Mouse (Mus musculus) G1E (cell line): Measurements from ENCODE around the gene Supt3. TPM values are rescaled to one million over a fixed set of nuclear protein-coding genes. Genes with fewer than 3 reads are reported as not detected.

ENCODE experiments used
- ATAC-seq: 2 replicates; pipeline ENCODE4 v1.8.0; 2016; ENCODE audit warnings: mild to moderate bottlenecking; ENCODE audit not compliant: insufficient number of reproducible peaks, poor library complexity, low FRiP score, severe bottlenecking; ENCODE audit errors: extremely low read depth
- DNase-seq: peaks from one replicate; pipeline ENCODE4 v3.0.0; 2012; ENCODE audit warnings: low spot score
- H3K27me3 ChIP-seq: 2 replicates; pipeline ENCODE4 v1.6.1; 2012; ENCODE audit warnings: mild to moderate bottlenecking, low read length, inconsistent platforms; ENCODE audit not compliant: insufficient read depth
- H3K36me3 ChIP-seq: replicated peaks from 2 replicates; pipeline ENCODE3; 2012; ENCODE audit warnings: mild to moderate bottlenecking, inconsistent platforms
- H3K4me1 ChIP-seq: 2 replicates; pipeline ENCODE4 v1.6.1; 2012; ENCODE audit warnings: low read depth, low read length, inconsistent platforms, mixed read lengths; ENCODE audit not compliant: insufficient read depth
- H3K4me3 ChIP-seq: 2 replicates; pipeline ENCODE4 v1.5.1; 2012; ENCODE audit warnings: low read depth, mild to moderate bottlenecking, inconsistent platforms, low read length, moderate library complexity, mixed read lengths
- H3K9me3 ChIP-seq: replicated peaks from 2 replicates; pipeline ENCODE4 v1.6.1; 2012; ENCODE audit warnings: inconsistent platforms
- CTCF ChIP-seq: IDR thresholded peaks from 2 replicates; pipeline ENCODE4 v1.5.1; 2012; ENCODE audit warnings: low read depth, low read length, inconsistent platforms, mixed read lengths
- GATA1 ChIP-seq: IDR thresholded peaks from 2 replicates; pipeline ENCODE4 v1.6.1; 2012; ENCODE audit warnings: borderline replicate concordance, low read length, inconsistent platforms, mixed read lengths
- GATA2 ChIP-seq: IDR thresholded peaks from 2 replicates; pipeline ENCODE4 v1.6.1; 2012; ENCODE audit warnings: low read depth, low read length, inconsistent platforms, borderline replicate concordance
- POLR2AphosphoS5 ChIP-seq: IDR thresholded peaks from 2 replicates; pipeline ENCODE4 v1.6.1; 2012; ENCODE audit warnings: low read depth, low read length, inconsistent platforms; ENCODE audit not compliant: insufficient replicate concordance
- TAL1 ChIP-seq: conservative IDR thresholded peaks from 2 replicates; pipeline ENCODE4 v1.6.1; 2012; ENCODE audit warnings: low read depth, low read length, inconsistent platforms, mixed read lengths
- polyA plus RNA-seq: library from polyadenylated mRNA; stranded (reverse); fragments of >175 nt; gene quantifications from 2 replicates; pipeline ENCODE4 v1.2.3, GENCODE M21; 2012
- total RNA-seq, 2 experiments: library from RNA; stranded (forward) in 1 of 2; stranded (reverse) in 1 of 2; fragments of 200-1000 nt in 1 of 2; fragments of >200 nt in 1 of 2; fragmentation: Nextera tagmentation in 1 of 2; gene quantifications; 2 replicates each; pipeline ENCODE4 v1.2.3; 2014 to 2017

Supt3 gene
- total and polyA plus RNA-seq, 3 experiments: 4.8 to 25.4 (median 8.9) TPM

DNA sequence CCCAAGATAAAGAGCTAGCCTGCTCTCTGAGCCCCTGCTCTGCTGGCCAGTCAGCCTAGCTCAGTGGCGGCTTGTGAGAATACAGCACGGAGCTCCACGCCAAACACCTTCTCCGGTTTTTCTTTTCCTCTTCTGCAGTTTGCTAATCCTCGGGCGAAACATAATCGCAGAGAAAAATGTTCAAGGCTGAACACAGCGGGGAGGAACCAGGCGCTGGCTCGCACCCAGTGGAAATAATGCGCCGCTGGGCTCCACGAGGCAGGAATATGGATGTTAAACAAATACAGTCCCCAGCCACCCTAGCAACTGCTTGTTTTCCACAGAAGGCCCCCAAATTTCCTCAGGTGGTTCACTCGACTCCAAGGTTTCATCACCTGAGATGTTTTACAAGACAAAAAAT is 367.7 kb downstream of the Supt3 start:
- ATAC-seq: no peak
- Histone ChIP-seq H3K36me3 (no peaks in the 10 kb centered on the region), H3K9me3 (peaks cover 74% of the 10 kb centered on the region), H3K27me3 (no peaks in the 10 kb centered on the region), H3K4me3 (no peak overlapping the region), H3K4me1 (no peaks in the 10 kb centered on the region)
- DNase-seq: no peak
- TF ChIP-seq TAL1 (no peak), POLR2AphosphoS5 (no peak), CTCF (no peak), GATA1 (no peak), GATA2 (no peak)

DNA sequence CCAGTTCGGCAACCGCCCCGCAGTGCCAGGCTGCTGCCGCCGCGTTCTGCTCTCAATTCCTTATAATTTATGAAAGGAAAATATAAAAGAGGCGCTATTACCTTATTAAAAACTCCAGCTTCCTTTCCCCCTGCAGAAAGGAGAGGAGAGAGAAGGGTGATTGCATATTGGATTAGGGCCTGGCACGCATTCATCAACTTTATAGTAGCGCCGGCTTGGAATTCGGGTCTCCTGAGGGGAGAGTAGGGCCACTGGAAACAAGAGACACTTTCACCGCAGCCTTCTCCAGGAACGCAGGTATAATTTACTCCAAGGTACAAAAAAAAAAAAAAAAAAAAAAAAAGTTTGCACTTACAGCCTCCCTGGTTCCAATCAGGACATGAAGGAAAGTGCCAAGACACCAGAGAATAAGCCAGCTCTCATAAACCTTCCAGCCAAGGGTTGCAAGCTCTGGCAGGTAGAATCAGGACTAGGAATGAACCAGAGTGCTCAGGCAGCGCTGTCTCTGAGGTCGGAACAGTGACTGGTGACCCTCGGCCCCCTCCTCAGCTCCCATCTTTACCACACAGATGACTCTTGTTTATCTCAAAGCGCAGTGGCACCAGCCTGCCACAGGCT is 374.5 kb downstream of the Supt3 start:
- H3K4me1 ChIP-seq: no peaks in the 10 kb centered on the region
- no peak overlapping the region for H3K4me3 ChIP-seq
- no peak for DNase-seq
- no peak for ATAC-seq
- peaks cover 61% of the 10 kb centered on the region for H3K9me3 ChIP-seq
- H3K36me3 ChIP-seq: no peaks in the 10 kb centered on the region
- no peak for TF ChIP-seq TAL1
- no peak for TF ChIP-seq GATA1
- TF ChIP-seq POLR2AphosphoS5: no peak
- TF ChIP-seq GATA2: no peak
- no peak for TF ChIP-seq CTCF
- H3K27me3 ChIP-seq: no peaks in the 10 kb centered on the region

DNA sequence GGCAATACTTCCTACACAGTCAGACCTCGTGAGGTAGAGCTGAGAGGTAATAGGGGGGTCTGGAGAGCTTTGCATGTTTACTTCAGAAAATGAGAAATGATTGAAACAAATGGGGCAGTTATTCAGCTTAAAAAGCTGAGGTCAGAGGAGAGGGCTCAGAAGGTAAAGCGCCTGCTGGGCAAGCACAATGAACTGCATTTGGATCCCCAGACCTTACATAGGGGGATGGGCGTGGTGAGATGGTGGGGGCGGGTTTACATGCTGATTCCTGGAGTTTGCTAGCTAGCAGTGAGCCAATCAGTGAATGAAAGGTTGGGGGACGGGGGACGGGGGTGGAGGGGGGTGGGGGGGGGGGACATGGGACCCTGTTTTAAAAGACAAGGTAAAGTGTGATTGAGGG is 376.8 kb downstream of the Supt3 start:
- Histone ChIP-seq H3K9me3 (peaks cover 50% of the 10 kb centered on the region), H3K4me3 (no peak overlapping the region), H3K27me3 (no peaks in the 10 kb centered on the region), H3K36me3 (no peaks in the 10 kb centered on the region), H3K4me1 (no peaks in the 10 kb centered on the region)
- DNase-seq (no peak), ATAC-seq (no peak)
- TF ChIP-seq POLR2AphosphoS5 (no peak), CTCF (no peak), GATA2 (no peak), GATA1 (no peak), TAL1 (no peak)

DNA sequence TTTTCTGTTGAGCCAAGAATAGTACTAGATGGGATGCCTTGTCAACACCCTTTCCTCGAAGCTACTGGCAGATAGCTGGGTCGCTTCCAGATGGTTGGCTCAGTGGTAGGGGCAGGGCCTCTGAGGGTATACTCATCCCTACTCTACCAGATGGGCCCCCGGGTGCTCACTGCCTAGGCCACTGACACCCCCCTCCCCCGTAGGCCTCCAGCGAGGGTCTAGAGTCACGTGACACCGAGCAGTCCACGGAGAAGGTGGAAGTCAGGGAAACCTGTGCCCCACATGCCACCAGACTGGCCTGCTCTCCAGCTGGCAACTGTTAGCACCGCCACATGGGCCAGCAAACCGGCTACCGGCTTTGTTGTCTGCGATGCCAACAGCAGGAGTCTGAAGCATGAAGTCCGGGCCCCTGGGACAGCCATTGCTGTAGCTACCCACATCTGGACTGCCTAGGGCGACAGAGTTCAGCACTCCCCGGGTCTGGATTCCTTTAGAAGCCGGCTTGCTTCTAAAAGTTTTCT is 381.3 kb downstream of the Supt3 start:
- ATAC-seq (no peak), DNase-seq (no peak)
- H3K9me3 ChIP-seq: peaks cover 45% of the 10 kb centered on the region
- no peaks in the 10 kb centered on the region for H3K4me1 ChIP-seq
- no peak for TF ChIP-seq POLR2AphosphoS5
- TF ChIP-seq CTCF: no peak
- TF ChIP-seq TAL1: no peak
- no peak for TF ChIP-seq GATA2
- no peak for TF ChIP-seq GATA1
- no peaks in the 10 kb centered on the region for H3K27me3 ChIP-seq
- no peak overlapping the region for H3K4me3 ChIP-seq
- no peaks in the 10 kb centered on the region for H3K36me3 ChIP-seq

DNA sequence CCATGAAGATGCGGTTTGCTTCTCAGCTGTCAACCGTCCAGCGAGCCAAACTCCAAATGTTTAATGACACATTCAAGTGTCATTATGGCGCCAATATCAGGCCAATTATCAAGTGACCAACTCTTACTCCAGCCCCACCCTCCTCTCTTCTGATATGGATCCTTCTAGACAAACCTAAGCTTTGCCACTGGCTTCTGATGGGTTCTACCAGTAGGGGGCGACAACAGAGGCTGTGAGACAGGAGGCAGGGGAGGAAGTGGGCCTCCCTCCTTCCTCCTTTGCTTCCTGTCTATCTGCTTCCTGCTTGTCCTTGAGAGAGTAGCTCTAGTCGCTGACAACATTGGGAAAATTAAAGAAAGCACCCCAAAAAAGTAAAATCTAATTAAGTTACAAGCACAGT is 383.7 kb downstream of the Supt3 start:
- ATAC-seq: no peak
- Histone ChIP-seq H3K4me1 (no peaks in the 10 kb centered on the region), H3K4me3 (no peak overlapping the region), H3K27me3 (no peaks in the 10 kb centered on the region), H3K9me3 (peaks cover 48% of the 10 kb centered on the region), H3K36me3 (no peaks in the 10 kb centered on the region)
- no peak for DNase-seq
- no peak for TF ChIP-seq GATA1

DNA sequence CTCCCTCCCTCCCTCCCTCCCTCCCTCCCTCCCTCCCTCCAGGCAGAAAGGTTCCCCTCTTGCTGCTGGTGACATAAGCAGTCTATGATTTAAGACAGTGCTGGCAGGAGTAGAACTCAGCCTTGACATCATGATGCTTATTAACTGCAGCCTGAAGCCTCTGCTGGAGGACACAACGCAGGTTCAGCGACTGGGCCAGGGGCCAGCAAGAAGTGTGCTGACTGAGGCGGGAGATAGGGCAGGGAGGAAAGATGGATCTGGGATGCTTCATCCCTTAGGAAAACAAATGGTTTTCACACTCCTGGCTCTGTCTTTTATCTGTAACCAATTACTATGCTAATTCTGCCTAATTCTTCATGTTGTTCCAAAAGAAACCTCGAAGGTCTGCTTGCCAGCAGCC is 388.8 kb downstream of the Supt3 start:
- peaks cover 36% of the 10 kb centered on the region for H3K9me3 ChIP-seq
- no peak for ATAC-seq
- H3K36me3 ChIP-seq: no peaks in the 10 kb centered on the region
- no peak overlapping the region for H3K4me3 ChIP-seq
- H3K4me1 ChIP-seq: no peaks in the 10 kb centered on the region
- TF ChIP-seq GATA1 (no peak), TAL1 (no peak), CTCF (no peak), POLR2AphosphoS5 (no peak), GATA2 (no peak)
- DNase-seq: no peak
- no peaks in the 10 kb centered on the region for H3K27me3 ChIP-seq

Other genes starting within 250 kb of the Supt3 start
- gene Runx2, start 37.6 kb downstream of the Supt3 start, total RNA-seq (2014; fragmentation: Nextera tagmentation): 2.0 TPM in 1 of 2 replicates, not detected in the other
- gene Runx2, start 37.6 kb downstream of the Supt3 start, total RNA-seq (2017): 0.05 TPM in 1 of 2 replicates, not detected in the other
- 0.05 TPM in 1 of 2 replicates, not detected in the other for gene Runx2, start 37.6 kb downstream of the Supt3 start, polyA plus RNA-seq